Mouse (Mus musculus) heart, postnatal 0 days (tissue): ENCODE results near the gene Kmt5c.

ENCODE experiments used
- CTCF ChIP-seq: IDR thresholded peaks from 2 replicates; pipeline ENCODE4 v1.5.1; 2016; ENCODE audit warnings: antibody characterized with exemption, control low read depth, low read depth
- EP300 ChIP-seq: IDR thresholded peaks from 2 replicates; pipeline ENCODE4 v1.6.1; 2016; ENCODE audit warnings: antibody characterized with exemption, low read depth

DNA sequence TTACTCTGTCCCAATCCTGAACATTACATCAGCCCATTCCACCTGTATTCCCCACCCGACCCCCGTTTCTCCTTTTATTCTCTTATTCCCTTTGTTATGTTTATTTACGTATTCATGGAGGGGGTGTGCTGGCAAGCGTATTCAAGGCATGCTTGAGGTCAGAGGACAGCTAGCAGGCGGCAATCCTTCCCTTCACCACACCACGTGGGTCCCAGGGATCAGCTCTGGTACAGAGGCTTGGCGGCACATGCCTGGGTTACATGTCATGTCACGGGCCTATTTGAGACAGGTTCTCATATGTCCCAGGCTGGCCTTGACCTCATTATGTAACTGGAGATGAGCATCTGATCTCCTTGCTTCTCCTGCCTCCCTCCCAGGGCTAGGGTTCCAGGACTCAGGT, 37.6 kb upstream of the Kmt5c start:
- TF ChIP-seq CTCF: no peak
- TF ChIP-seq EP300: no peak
